Mouse (Mus musculus) heart, postnatal 0 days (tissue): ENCODE data around the gene Ntrk3.

Source experiments
- CTCF ChIP-seq: IDR thresholded peaks from 2 replicates; pipeline ENCODE4 v1.5.1; 2016; ENCODE audit warnings: antibody characterized with exemption, control low read depth, low read depth
- EP300 ChIP-seq: IDR thresholded peaks from 2 replicates; pipeline ENCODE4 v1.6.1; 2016; ENCODE audit warnings: antibody characterized with exemption, low read depth

DNA sequence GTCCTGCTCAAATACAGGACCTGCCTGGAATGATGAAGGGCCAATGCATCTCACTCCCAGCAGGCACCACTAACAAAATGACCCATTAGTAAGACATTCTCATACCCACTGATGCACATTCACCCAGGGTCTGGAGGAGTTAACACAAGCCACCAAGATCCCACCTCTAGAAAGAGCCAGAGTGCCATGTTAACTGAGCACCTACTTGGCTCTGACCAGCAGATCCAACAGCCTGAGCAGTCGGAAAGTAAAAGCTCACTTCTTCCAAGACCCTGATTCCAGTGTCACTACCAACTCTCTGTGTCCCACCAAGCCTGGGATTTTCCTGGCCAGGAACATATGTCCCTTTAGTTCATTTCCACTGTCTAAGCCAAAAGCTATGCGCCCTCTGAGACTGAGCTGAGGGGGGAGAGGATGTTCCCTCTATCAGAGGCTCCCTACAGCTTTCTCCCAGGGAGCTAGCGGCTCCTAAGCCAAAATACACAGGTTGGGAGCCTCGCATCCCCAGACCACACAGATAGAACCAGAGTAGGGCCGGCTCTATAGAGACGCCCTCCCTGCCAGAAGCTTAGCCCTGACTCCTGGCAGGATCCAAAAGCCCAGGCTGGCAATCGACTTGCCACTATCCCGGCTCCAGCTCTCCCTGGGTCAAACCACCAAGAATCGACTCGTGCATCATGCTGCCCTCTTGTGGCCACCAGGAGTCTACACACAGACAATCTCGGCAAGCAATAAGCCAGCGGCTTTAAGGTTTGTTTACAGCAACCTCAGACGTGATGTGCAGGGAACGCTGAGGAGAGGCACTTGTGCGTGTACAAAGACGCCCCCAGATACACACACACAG, 169.2 kb downstream of the Ntrk3 start:
- TF ChIP-seq CTCF (peak; percentile 82), EP300 (no peak)
